Comparison of ENCODE assay signal across 8 mouse cellular contexts in the genomic region with DNA sequence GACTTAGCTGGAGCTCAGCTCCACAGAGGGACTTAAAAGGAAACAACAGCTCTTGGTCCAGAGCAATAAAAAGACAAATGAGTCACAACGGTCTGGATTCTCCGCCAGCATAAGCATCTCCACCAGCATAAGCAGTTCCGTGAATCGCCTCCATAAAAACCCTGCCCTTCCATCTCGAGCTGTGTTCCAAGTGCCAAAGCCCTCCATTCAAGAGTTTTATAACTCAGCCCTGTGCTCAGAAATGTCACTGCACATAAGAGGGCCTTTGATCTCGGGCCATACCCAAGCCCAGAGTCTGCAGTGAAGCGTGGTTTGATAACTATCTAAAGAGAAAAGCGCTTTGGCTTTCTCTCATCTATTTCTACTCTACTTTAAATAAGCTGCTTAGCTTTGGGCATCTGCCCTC.
DNase-seq lines count a peak whose midpoint lies in the region; ATAC-seq and TF ChIP-seq lines count a peak whose summit lies in the region.
"Had no signal": no experiment of that assay in that cellular context is flagged by ENCODE, and none has a peak within 500 bp of the region (broad histone marks: within the 10 kb centered on the region; RNA-seq: fewer than 3 reads in every experiment).

No protein-coding gene starts in this region.

- no peak for DNase-seq in kidney, adult 18-20 months
- peak; percentile 45 for DNase-seq in embryonic facial prominence, embryonic 14.5 days (ENCODE audit: low spot score)
- DNase-seq in kidney, postnatal 25 days = no peak

- H3K27me3 ChIP-seq in kidney, embryonic 14.5 days (ENCODE audit: control insufficient read depth, insufficient read depth, low read length) = no peaks in the 10 kb centered on the region
- no peaks in the 10 kb centered on the region for H3K27me3 ChIP-seq in embryonic facial prominence, embryonic 14.5 days (replicated peaks; ENCODE audit: control insufficient read depth, insufficient read depth, low read length)
- H3K27me3 ChIP-seq in intestine, embryonic 16.5 days (replicated peaks; ENCODE audit: control insufficient read depth, insufficient read depth, low read length) = no peaks in the 10 kb centered on the region
- H3K27me3 ChIP-seq in small intestine, adult 2 months (ENCODE audit: control insufficient read depth, insufficient read depth, low read length) = no peaks in the 10 kb centered on the region

- H3K9me3 ChIP-seq in kidney, embryonic 14.5 days (ENCODE audit: control insufficient read depth, low read length) = no peaks in the 10 kb centered on the region; the same call in 1 of the 2 replicates
- H3K9me3 ChIP-seq in embryonic facial prominence, embryonic 14.5 days (ENCODE audit: control insufficient read depth, low read length) = no peaks in the 10 kb centered on the region
- no peaks in the 10 kb centered on the region for H3K9me3 ChIP-seq in intestine, embryonic 16.5 days (ENCODE audit: control insufficient read depth, low read length)

- no peak overlapping the region for H3K4me3 ChIP-seq in kidney, embryonic 14.5 days (ENCODE audit: low read length)
- no peak overlapping the region for H3K4me3 ChIP-seq in embryonic facial prominence, embryonic 14.5 days (ENCODE audit: low read depth, low read length)
- no peak overlapping the region for H3K4me3 ChIP-seq in intestine, embryonic 16.5 days (ENCODE audit: low read length)
- no peak overlapping the region for H3K4me3 ChIP-seq in small intestine, adult 2 months (ENCODE audit: low read depth, low read length)
- H3K4me3 ChIP-seq: layer of hippocampus, adult 2 months had no signal

- peak overlapping the region; percentile 52; the same call in 1 of the 2 replicates for H3K27ac ChIP-seq in kidney, embryonic 14.5 days (ENCODE audit: low read depth, low read length)
- no peak overlapping the region for H3K27ac ChIP-seq in embryonic facial prominence, embryonic 14.5 days (replicated peaks; ENCODE audit: low read depth, low read length)
- H3K27ac ChIP-seq in intestine, embryonic 16.5 days (ENCODE audit: low read length) = peak overlapping the region; percentile 31
- H3K27ac ChIP-seq in small intestine, adult 2 months (ENCODE audit: insufficient read depth, low read depth, low read length) = peak overlapping the region; percentile 80
- H3K27ac ChIP-seq: layer of hippocampus, adult 2 months had no signal

- H3K9ac ChIP-seq in kidney, embryonic 14.5 days (ENCODE audit: low read depth, low read length) = no peak overlapping the region
- H3K9ac ChIP-seq in embryonic facial prominence, embryonic 14.5 days (ENCODE audit: low read depth, low read length) = no peak overlapping the region
- no peak overlapping the region for H3K9ac ChIP-seq in intestine, embryonic 16.5 days (ENCODE audit: low read depth, low read length)

- H3K4me1 ChIP-seq in kidney, embryonic 14.5 days (ENCODE audit: control insufficient read depth, insufficient read depth, low read length) = no peaks in the 10 kb centered on the region
- H3K4me1 ChIP-seq in embryonic facial prominence, embryonic 14.5 days (ENCODE audit: control insufficient read depth, insufficient read depth, low read length) = no peaks in the 10 kb centered on the region
- H3K4me1 ChIP-seq in intestine, embryonic 16.5 days (ENCODE audit: control insufficient read depth, insufficient read depth, low read length) = no peaks in the 10 kb centered on the region
- H3K4me1 ChIP-seq in small intestine, adult 2 months (ENCODE audit: control insufficient read depth, insufficient read depth, insufficient read length, low read length) = peaks cover 5% of the 10 kb centered on the region; the same call in 1 of the 2 replicates

- peak; percentile 35; the same call in 1 of the 2 replicates for ATAC-seq in kidney, embryonic 14.5 days (ENCODE audit: low FRiP score, low TSS enrichment)
- peak; percentile 60; the same call in 1 of the 2 replicates for ATAC-seq in embryonic facial prominence, embryonic 14.5 days (ENCODE audit: low read depth)
- peak; percentile 90 for ATAC-seq in intestine, embryonic 16.5 days
- no peak for ATAC-seq in megakaryocyte, adult 5-6 weeks (ENCODE audit: poor library complexity, severe bottlenecking)

- no peak for TF ChIP-seq POLR2A in small intestine, adult 2 months (IDR thresholded peaks at IDR 0.05; ENCODE audit: low read depth, low read length)

- H3K4me2 ChIP-seq in kidney, embryonic 14.5 days (replicated peaks; ENCODE audit: low read depth, low read length) = no peak overlapping the region
- no peak overlapping the region for H3K4me2 ChIP-seq in embryonic facial prominence, embryonic 14.5 days (ENCODE audit: low read depth, low read length)
- H3K4me2 ChIP-seq in intestine, embryonic 16.5 days (ENCODE audit: low read depth, low read length) = no peak overlapping the region

- 16% methylated on average over 8 of the region's 8 CpGs for WGBS in kidney, embryonic 14.5 days
- WGBS in embryonic facial prominence, embryonic 14.5 days = 62% methylated on average over 8 of the region's 8 CpGs
- WGBS in intestine, embryonic 16.5 days = 21% methylated on average over 8 of the region's 8 CpGs
- 16% methylated on average over 8 of the region's 8 CpGs for WGBS in small intestine, adult 2 months

- no peaks in the 10 kb centered on the region for H3K36me3 ChIP-seq in kidney, embryonic 14.5 days (ENCODE audit: control insufficient read depth, insufficient read depth, low read length)
- H3K36me3 ChIP-seq in embryonic facial prominence, embryonic 14.5 days (ENCODE audit: control insufficient read depth, insufficient read depth, low read length) = no peaks in the 10 kb centered on the region
- H3K36me3 ChIP-seq in intestine, embryonic 16.5 days (ENCODE audit: control insufficient read depth, insufficient read depth, low read length) = no peaks in the 10 kb centered on the region
- H3K36me3 ChIP-seq in small intestine, adult 2 months (ENCODE audit: control insufficient read depth, insufficient read depth, low read length) = no peaks in the 10 kb centered on the region

- no peak for TF ChIP-seq CTCF in small intestine, adult 2 months (IDR thresholded peaks at IDR 0.05; ENCODE audit: extremely low read depth, insufficient read length, insufficient replicate concordance, low read depth, low read length)
